Mouse (Mus musculus): ENCODE measurements around the gene Slc35g3.

- TF ChIP-seq CTCF (IDR thresholded peaks at IDR 0.05; ENCODE audit: extremely low read depth, insufficient read length, insufficient replicate concordance, low read depth, low read length) (no peak), POLR2A (IDR thresholded peaks at IDR 0.05; ENCODE audit: low read depth, low read length) (no peak)
Measured at GRCm38 (mm10) chr11:69806378-69806777, 44.6 kb upstream of the Slc35g3 start.
